Mouse (Mus musculus) embryo, embryonic 11 days (tissue): ENCODE measurements at regions not wholly inside any gene's neighbourhood (a gene's known extent, or its start where the extent isn't known, plus 50 kb on each side); places are given as distances from the start of the nearest gene placed in this dataset.
A peak's percentile ranks its signal among the peaks of the same experiment; 100 is the strongest.

Source experiments
- DNase-seq: peaks from one replicate; pipeline ENCODE4 v3.0.0-alpha.2; 2015

DNA sequence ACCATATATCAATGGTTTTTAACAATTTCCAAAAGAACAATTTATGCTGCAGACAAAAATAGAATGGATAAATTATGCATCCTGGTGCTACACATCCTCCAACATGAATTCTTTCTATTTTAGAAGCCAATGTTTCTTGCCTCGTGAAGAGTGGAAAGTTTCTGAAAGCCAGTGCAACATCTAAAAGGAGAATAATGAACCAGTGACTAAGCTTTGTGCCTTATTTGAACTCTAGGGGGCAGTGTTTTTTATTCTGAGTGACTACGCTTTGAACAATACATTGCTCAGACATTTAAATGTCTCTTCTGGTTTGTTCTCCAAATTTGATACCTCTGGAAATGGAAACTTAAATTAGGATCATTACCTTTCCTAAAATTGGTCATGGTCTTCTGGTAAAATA, 78.0 kb downstream of the Yipf7 start:
- DNase-seq: peak; percentile 25
